Mouse (Mus musculus) liver, adult 2 months (tissue): ENCODE results near the gene Trnau1ap.

ENCODE experiments used
- CTCF ChIP-seq: fragments of 200-500 bp; IDR thresholded peaks from 2 replicates; pipeline ENCODE4 v1.5.1; 2011; ENCODE audit warnings: low read depth, low read length, control low read depth
- POLR2A ChIP-seq: fragments of 200-500 bp; IDR thresholded peaks from 2 replicates; pipeline ENCODE4 v1.6.1; 2011; ENCODE audit warnings: low read length, control low read depth; ENCODE audit not compliant: insufficient read depth; ENCODE audit errors: extremely low read depth

DNA sequence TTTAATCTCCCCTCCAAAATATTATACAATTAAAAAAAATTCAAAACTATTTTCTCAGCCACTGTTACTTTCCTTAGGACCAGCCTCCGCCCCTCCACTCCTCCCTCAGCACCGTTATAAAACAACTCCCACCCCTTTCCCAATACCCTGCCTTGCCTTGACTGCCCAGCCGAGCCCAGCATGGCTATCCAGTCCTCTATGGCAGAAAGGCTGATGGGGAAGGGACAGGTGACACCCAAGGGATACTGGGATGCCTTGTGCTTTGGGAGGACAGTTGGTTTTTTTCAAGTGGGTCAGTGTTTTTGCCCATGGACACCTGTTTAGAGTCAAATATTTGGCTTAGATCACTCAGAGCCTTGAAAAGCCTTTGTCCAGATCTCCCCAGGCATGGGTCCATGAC is 2.6 kb upstream of the Trnau1ap start:
- TF ChIP-seq POLR2A (no peak), CTCF (no peak)
